Mouse (Mus musculus): ENCODE results near the gene Elp4. TPM values are rescaled to one million over a fixed set of nuclear protein-coding genes. Genes with fewer than 3 reads are reported as not detected.

Gene Elp4
- polyA plus RNA-seq, 1 experiment = 3.3 TPM

GRCm38 (mm10) chr2:105671116-105671797 is 233.1 kb downstream of the Elp4 start:
- Histone ChIP-seq H3K4me3 (ENCODE audit: control insufficient read depth, low read depth, low read length) (no peak overlapping the region), H3K27me3 (ENCODE audit: control insufficient read depth, insufficient read depth, low read length) (peaks cover 28% of the 10 kb centered on the region), H3K27ac (ENCODE audit: control insufficient read depth, insufficient read depth, low read depth, low read length) (no peak overlapping the region), H3K36me3 (ENCODE audit: control insufficient read depth, insufficient read depth, low read length) (no peaks in the 10 kb centered on the region), H3K4me1 (ENCODE audit: control insufficient read depth, insufficient read depth, low read length) (peaks cover 30% of the 10 kb centered on the region)
- TF ChIP-seq POLR2A (IDR thresholded peaks at IDR 0.05; ENCODE audit: control insufficient read depth, low read depth, low read length) = no peak
- TF ChIP-seq CTCF (IDR thresholded peaks at IDR 0.05; ENCODE audit: control insufficient read depth, insufficient read depth, insufficient replicate concordance, low read depth, low read length) = no peak

GRCm38 (mm10) chr2:105670731-105671095 is 233.7 kb downstream of the Elp4 start:
- H3K27me3 ChIP-seq (ENCODE audit: control insufficient read depth, insufficient read depth, low read length) = peaks cover 25% of the 10 kb centered on the region
- H3K4me3 ChIP-seq (ENCODE audit: control insufficient read depth, low read depth, low read length) = no peak overlapping the region
- no peaks in the 10 kb centered on the region for H3K36me3 ChIP-seq (ENCODE audit: control insufficient read depth, insufficient read depth, low read length)
- H3K27ac ChIP-seq (ENCODE audit: control insufficient read depth, insufficient read depth, low read depth, low read length) = no peak overlapping the region
- no peak for TF ChIP-seq POLR2A (IDR thresholded peaks at IDR 0.05; ENCODE audit: control insufficient read depth, low read depth, low read length)
- TF ChIP-seq CTCF (IDR thresholded peaks at IDR 0.05; ENCODE audit: control insufficient read depth, insufficient read depth, insufficient replicate concordance, low read depth, low read length) = no peak
- H3K4me1 ChIP-seq (ENCODE audit: control insufficient read depth, insufficient read depth, low read length) = peaks cover 25% of the 10 kb centered on the region

- peaks cover 25% of the 10 kb centered on the region for H3K4me1 ChIP-seq (ENCODE audit: control insufficient read depth, insufficient read depth, low read length)
- TF ChIP-seq POLR2A (IDR thresholded peaks at IDR 0.05; ENCODE audit: control insufficient read depth, low read depth, low read length) (no peak), CTCF (IDR thresholded peaks at IDR 0.05; ENCODE audit: control insufficient read depth, insufficient read depth, insufficient replicate concordance, low read depth, low read length) (no peak)
- H3K36me3 ChIP-seq (ENCODE audit: control insufficient read depth, insufficient read depth, low read length) = no peaks in the 10 kb centered on the region
- no peak overlapping the region for H3K27ac ChIP-seq (ENCODE audit: control insufficient read depth, insufficient read depth, low read depth, low read length)
- peaks cover 25% of the 10 kb centered on the region for H3K27me3 ChIP-seq (ENCODE audit: control insufficient read depth, insufficient read depth, low read length)
- H3K4me3 ChIP-seq (ENCODE audit: control insufficient read depth, low read depth, low read length) = no peak overlapping the region
Observed at GRCm38 (mm10) chr2:105669881-105670730, 234.3 kb downstream of the Elp4 start.

DNA sequence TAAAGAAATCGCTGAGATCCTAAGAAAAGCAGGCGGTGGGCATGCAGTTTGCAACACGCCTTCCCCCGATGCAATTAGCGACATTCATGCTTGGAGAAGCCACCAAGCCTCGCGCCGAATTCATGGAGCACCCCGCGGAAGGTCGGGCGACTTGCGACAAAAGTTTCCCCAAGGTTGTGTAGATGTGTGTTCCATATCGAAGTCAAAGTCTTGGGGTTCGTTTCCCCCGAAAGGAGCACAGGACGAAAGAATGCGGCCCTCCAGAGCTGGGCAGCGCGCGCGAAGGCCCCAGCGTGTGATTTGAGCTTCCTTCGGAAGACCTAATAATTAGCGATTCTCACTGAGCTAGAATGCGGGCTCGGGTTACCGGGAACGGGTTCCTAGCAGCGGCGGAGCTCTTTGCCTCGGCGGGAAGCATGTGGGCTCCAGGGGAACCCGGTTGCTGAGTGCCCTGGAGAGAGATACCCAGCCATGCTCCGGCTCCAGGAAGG is 234.9 kb downstream of the Elp4 start:
- TF ChIP-seq CTCF (IDR thresholded peaks at IDR 0.05; ENCODE audit: control insufficient read depth, insufficient read depth, insufficient replicate concordance, low read depth, low read length) (no peak), POLR2A (IDR thresholded peaks at IDR 0.05; ENCODE audit: control insufficient read depth, low read depth, low read length) (no peak)
- Histone ChIP-seq H3K27ac (ENCODE audit: control insufficient read depth, insufficient read depth, low read depth, low read length) (no peak overlapping the region), H3K4me1 (ENCODE audit: control insufficient read depth, insufficient read depth, low read length) (peaks cover 25% of the 10 kb centered on the region), H3K36me3 (ENCODE audit: control insufficient read depth, insufficient read depth, low read length) (no peaks in the 10 kb centered on the region), H3K4me3 (ENCODE audit: control insufficient read depth, low read depth, low read length) (no peak overlapping the region), H3K27me3 (ENCODE audit: control insufficient read depth, insufficient read depth, low read length) (peaks cover 24% of the 10 kb centered on the region)

- Histone ChIP-seq H3K27me3 (ENCODE audit: control insufficient read depth, insufficient read depth, low read length) (peaks cover 18% of the 10 kb centered on the region), H3K4me1 (ENCODE audit: control insufficient read depth, insufficient read depth, low read length) (peaks cover 20% of the 10 kb centered on the region), H3K27ac (ENCODE audit: control insufficient read depth, insufficient read depth, low read depth, low read length) (no peak within 1 kb of the TSS), H3K4me3 (ENCODE audit: control insufficient read depth, low read depth, low read length) (peak within 1 kb of the TSS; percentile 17), H3K36me3 (ENCODE audit: control insufficient read depth, insufficient read depth, low read length) (no peaks in the 10 kb centered on the region)
- TF ChIP-seq POLR2A (IDR thresholded peaks at IDR 0.05; ENCODE audit: control insufficient read depth, low read depth, low read length) = no peak
- TF ChIP-seq CTCF (IDR thresholded peaks at IDR 0.05; ENCODE audit: control insufficient read depth, insufficient read depth, insufficient replicate concordance, low read depth, low read length) = no peak
Observed at GRCm38 (mm10) chr2:105668271-105669270, 235.8 kb downstream of the Elp4 start, which contains the start of gene Pax6. Pax6 (plus strand) TSS chr2:105668900.

DNA sequence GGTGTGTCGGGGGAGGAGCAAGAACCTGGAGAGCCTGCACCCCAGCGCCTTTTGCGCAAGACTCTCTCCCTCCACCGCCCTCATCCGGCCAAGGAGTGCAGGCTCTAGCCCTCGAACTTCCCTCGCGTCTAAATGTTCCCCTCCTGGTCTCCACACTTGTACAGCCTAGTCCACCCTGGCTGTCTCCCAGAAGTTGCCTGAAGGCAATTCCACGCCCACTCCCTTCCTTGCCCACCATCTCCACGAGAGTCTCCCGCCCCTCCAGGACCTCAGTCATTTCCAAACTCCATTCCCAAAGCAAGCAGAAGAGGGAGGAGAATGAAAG is 236.8 kb downstream of the Elp4 start:
- no peaks in the 10 kb centered on the region for H3K36me3 ChIP-seq (ENCODE audit: control insufficient read depth, insufficient read depth, low read length)
- no peak overlapping the region for H3K27ac ChIP-seq (ENCODE audit: control insufficient read depth, insufficient read depth, low read depth, low read length)
- H3K27me3 ChIP-seq (ENCODE audit: control insufficient read depth, insufficient read depth, low read length) = peaks cover 18% of the 10 kb centered on the region
- peaks cover 18% of the 10 kb centered on the region for H3K4me1 ChIP-seq (ENCODE audit: control insufficient read depth, insufficient read depth, low read length)
- TF ChIP-seq CTCF (IDR thresholded peaks at IDR 0.05; ENCODE audit: control insufficient read depth, insufficient read depth, insufficient replicate concordance, low read depth, low read length) (no peak), POLR2A (IDR thresholded peaks at IDR 0.05; ENCODE audit: control insufficient read depth, low read depth, low read length) (no peak)
- H3K4me3 ChIP-seq (ENCODE audit: control insufficient read depth, low read depth, low read length) = no peak overlapping the region
